Mouse (Mus musculus) urinary bladder, postnatal 4 days (tissue): ENCODE data around the gene Nrd1.
A peak's percentile ranks its signal among the peaks of the same experiment; 100 is the strongest.

ENCODE experiments used
- DNase-seq, 2 experiments: peaks; one replicate each; pipeline ENCODE4 v3.0.0; 2021 to 2022; ENCODE audit warnings: low spot score in 2 of 2

Gene Nrd1

DNA sequence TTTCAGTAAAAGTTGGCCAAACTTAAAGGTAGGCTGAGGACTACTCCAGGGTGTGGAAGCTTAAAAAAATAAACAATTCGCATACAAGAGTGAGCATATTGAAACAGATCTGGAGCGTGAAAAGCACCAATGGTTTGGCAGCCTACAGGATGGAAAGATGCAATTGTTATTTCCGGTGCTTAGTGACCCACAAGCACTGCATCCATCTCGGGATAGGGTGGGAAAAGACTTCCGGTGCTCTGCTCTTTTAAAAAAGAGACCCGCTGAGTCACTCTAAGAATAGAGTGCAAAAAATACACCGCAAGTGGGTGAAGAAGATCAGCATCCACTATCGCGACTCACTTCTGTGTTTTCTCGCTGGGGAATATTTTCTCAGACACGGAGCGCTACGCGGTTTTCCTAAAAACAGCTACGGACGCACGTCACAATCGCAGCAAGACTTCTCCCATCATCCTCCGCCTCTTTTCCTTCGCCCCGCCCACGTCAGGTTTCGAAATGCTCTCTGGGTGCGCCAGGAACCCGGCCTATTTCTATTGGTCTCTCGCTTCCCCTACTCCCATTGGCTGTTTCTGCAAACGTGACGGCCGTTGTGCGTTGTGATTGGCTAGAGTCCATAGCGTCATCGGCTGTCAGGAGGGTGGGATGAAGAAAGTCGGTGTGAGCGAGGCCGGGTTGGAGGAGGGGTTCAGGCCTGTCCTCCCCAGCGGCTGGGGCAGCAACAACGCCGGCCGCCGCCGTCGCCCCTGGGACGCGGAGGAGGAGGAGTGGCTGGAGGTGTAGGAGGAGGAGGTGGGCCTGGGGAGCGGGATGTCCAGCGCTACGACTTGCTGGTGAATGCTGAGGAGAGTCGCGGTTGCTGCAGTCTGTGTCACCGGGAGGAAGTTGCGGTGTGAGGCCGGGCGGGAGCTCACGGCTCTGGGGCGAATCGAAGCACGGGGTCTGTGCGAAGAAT lies at the start of gene Nrd1:
TSS of gene Nrd1 (plus strand) at position 657 of the 952 bp plus-strand sequence.
- peak; percentile 99 for DNase-seq

DNA sequence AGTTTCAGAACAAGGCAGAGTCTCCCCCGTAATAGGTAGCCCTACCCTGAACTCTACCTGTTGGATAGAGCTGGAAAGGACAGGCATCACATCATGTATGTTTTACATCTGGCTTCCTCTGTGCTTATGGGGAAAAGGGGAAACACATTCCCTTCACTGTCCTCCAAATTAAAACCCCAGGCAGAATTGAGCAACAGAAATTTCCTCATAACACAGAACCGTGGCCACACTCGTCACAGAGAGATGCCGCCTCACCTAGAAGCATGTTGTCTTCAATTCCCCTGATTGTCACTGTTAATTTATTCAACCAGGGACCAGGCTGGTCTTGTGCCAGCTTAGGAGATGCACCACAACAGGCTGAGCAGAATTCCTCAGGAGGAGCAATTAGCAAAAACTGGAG lies 48.8 kb upstream of the Nrd1 start:
- no peak for DNase-seq

- DNase-seq = no peak
Observed at GRCm38 (mm10) chr4:108959696-108960095, 40.8 kb upstream of the Nrd1 start.

DNA sequence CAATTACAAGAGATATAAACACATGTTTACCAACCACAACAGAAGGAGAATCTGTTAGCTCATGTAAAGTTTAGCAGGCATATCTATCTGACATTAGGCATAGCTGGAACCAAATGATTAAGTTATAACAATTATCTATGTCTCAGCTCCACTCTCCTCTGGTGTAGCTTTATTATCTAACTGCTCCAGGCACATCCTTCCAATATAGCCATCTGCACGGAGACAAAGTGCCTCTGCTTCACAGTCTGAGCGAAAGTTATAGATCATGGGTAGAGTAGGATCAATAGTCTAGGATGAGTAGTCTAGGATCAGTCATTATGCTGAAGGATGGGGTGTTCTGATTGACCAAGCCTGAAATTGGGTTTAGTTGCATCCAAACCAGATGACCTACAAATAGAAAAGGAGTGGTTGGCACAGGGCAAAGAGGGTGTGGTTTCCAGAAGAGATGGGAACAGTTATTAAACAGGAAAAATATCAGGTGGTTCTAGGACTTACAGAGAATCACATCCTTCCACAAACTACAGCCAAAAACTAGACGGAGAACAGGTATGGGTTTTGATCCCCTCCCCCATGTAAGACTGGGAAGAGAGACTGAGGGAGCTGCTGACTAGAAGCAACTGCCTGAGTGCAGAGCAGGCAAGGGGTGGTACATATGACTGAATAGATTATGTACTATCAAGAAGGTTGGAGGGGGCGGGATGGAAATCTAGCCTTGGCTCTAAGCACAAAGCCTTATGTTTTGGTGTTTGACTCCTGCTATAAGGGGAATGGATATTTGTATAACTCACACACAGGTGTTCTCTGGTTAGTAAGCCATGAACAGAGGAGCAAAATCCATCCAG lies 39.6 kb upstream of the Nrd1 start:
- no peak for DNase-seq

DNA sequence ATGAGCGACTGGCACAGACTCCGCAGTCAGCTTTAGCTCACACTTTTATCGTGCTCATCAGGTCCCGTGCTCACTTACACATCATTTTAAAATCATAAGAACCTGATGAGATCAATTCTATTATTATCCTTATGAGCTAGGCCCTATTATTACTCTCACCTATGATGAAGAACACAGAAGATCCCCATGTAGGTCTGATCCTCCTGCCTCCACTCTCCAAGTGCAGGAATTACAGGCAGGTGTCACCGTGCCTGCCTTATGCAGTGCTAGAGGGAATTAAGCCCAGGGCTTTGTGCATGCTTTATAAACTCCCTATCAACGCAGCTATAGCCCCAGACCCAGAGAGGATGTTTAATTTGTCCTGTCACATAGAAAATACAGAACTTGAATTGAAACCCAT lies 37.4 kb upstream of the Nrd1 start:
- DNase-seq = no peak

GRCm38 (mm10) chr4:108969517-108969916 lies 30.9 kb upstream of the Nrd1 start:
- no peak for DNase-seq

DNA sequence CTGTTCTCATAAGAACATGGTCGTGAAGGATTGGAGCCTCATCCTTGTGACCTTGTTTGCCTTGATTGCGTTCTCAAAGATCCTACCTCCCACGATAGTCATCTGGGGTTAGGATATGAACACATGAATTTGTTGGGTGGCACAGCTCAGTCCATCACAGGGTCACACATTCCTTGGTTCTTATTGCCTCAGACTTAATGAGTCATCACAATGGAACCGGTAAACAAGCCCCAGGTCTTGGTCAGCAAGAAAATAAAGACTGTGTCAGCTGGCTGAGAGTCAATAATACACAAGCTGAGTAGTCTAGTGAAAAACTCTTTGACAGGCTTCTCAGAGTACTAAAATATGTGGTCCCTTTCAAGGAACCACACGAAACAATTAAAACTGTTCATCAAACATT lies 29.4 kb upstream of the Nrd1 start:
- DNase-seq = no peak

- no peak for DNase-seq
Observed at GRCm38 (mm10) chr4:108976458-108977071, 23.9 kb upstream of the Nrd1 start.

DNA sequence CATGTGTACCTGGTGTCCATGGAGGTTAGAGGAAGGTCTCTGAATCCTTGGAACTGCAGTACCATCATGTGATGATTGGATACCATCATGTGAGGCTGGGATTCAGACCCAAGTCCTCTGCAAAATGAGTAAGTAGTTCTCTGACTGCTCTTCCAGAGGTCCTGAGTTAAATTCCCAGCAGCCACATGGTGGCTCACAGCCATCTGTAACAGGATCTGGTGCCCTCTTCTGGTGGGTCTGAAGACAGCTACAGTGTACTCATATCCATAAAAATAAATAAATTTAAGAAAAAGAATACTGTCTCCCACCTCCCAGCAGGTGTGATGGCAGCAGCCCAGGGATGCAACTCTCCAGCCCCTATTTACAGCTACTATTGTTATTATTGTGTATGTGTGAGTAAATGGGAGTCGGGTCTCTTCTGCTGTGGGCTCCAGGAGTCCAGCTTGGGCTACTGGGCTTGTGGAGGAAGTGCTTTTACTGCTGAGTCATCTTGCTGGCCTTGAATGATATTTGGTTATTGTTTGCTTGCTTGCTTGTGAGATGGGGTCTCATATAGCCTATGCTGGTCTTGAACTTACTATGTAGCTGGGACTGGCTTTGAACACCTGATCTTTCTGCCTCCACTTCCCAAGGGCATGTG lies 13.5 kb upstream of the Nrd1 start:
- DNase-seq = no peak

DNA sequence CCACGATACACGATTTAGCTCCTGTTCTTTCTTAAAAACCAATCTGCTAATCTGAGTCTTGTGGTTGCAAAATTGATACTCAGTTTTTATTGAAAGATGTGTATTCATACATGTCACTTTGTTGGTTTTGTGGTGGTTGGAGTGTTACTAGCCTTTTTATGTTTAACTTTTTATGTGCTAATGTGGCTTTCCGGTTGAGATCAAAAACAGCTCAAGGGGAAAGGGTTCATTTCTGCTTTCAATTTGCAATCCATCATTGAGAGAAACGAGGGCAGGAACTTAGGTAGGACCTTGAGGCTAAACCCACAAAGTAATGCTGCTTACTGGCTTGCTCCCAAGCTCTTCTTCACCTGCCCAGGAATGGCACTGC lies 13.0 kb upstream of the Nrd1 start:
- no peak for DNase-seq

GRCm38 (mm10) chr4:108989430-108989829 lies 11.0 kb upstream of the Nrd1 start:
- DNase-seq = no peak

DNA sequence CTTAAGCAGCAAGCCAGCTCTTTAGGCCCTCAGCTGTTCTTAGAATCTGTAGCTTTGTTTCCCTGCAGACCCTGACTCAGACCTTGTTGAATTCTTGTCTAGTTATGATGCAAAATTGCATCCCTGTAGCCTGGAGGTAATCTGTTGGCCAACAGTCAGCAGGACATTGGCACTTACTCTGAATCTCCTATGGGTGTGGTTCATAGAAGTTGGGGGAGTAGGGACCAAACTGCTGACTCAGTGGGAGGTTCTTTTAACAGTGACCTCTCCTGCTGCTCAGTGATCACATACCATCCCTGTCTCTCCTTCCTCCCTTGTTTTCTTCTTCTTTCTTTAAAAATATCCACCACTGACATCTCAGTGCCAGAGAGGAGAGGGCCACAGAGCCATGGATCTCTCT lies 10.4 kb upstream of the Nrd1 start:
- DNase-seq = no peak

DNA sequence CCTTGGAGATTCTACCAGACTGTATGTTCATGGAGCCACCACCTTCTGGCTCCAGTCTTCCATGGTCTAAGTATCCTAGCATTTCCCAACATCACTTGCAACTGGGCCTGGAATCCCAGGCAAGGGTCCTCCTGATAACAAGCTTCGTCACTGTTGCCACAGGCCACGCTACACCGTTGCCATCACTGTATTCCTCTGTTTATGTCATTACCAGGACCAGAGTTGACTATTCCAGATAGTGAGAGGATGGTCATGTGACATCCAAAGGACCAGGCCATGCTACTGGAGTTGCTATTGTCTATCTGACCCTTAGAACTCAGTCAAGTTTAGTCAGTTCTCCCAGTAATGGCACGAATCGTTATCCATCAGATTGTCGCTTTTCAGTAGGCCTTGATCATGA lies 9.9 kb upstream of the Nrd1 start:
- no peak for DNase-seq

DNA sequence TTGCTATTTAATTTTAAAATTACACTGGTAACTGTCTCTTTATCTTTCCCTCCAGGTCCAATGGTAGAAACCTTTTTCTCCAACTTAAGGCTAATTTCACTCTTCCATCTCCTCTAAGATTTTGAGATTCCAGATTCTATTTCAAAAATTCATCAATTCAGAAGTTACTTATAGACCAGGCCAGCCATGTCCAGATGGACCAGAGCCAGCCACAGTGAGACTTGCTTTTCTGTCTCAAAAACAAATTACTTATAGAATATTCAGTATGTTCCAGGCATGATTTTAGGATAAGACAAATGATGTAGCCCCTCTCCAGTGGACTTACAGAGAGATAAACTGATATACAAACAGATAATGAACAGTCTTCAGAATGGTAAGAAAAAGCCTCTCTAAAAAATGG lies 8.6 kb upstream of the Nrd1 start:
- no peak for DNase-seq

DNA sequence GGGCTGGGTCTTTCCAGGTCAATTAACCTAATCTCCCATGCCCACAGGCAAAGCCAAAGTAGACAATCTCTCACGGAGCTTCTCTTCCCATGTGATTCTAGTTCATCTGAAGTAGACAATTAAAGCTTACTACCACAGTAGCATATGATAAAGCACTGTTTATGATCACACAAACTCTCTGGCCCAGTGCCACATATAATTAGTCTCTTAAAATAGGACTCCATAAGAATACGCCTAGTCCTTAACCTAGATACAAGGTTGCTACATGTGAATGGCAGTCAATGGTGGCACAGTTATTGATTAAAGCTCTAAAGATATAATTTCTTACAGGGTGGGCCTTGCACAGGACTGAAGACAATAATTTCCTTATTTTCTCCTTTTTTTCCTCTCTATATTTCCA lies 7.5 kb upstream of the Nrd1 start:
- no peak for DNase-seq

GRCm38 (mm10) chr4:109000961-109001360 lies 506 bp downstream of the Nrd1 start:
- DNase-seq = no peak

DNA sequence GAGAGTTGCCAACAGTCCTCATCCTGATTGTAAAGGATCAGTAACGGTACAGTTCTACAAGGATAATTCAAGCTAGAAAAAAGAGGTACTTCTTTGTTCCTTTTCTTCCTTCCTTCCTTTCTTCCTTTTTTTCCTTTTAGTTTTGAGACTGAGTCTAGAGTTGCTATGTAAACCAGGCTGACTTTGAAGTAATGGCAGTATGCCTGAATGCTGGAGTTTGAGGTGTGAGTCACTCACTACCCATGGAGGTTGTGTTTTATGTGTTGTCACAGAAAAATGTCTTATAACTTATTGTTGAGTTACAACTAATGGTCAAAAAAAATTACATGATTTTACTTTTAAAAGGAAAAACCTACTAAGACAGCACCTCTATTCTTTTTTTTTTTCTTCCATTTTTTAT lies 7.6 kb downstream of the Nrd1 start:
- DNase-seq = no peak

DNA sequence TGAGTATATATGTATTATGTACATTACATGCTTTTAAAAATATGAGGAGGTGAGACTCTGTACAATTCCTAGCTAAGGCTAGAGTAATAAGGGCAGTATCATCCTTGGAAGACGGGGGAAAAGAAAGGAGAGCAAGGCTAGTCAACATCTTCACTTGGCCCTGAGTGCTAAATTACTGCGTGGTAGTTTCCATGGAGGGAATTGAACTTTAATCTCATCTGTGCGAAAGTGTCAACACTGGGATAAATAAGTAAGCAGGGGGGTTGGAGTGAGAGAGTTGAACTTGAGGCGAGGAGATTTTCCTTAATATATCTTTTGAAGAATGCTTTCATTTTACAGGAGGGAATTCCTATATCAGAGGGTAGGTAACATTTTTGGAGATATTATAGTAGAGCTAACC lies 13.6 kb downstream of the Nrd1 start:
- no peak for DNase-seq

DNA sequence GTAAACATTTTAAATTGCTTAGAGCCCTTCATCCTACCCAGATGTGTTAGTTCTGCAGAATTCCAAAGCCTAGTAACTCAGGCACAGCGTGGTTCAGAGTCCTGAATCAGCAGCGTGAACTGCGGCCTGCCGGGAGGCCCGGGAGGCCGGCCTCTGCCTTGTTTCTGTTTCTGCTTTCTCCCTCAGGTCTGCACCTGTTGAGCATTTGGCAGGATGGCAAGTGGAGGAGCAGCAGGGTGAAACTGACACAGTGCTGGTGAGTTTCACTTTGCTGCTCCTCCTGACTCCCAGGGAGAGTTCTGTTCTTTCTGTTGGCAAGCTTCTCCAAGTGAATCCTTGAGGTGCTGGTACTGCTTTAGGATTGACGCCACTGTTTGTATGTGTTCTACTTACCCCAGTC lies 17.0 kb downstream of the Nrd1 start:
- DNase-seq = no peak

DNA sequence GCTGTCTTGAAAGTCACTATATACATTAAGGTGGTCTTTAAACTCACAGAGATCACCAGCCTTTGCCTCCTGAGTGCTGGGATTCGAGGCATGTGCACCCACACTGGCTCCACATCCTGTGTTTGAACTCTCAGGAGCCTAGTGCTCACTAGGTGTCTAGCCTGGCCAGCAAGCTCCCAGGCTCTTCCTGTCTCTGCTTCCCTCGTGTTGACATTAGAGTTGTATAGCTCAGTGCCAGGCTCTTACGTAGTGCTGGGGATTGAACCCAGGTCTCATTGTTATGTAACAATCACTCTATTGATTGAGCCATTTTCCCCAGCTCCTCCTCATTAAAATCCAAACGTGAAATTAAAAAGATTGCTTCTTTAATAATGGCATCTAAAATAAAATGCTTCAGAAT lies 18.8 kb downstream of the Nrd1 start:
- no peak for DNase-seq

- DNase-seq = no peak
Observed at GRCm38 (mm10) chr4:109021976-109022375, 21.5 kb downstream of the Nrd1 start.

- DNase-seq = no peak
Observed at GRCm38 (mm10) chr4:109025061-109025460, 24.6 kb downstream of the Nrd1 start.
